Mouse (Mus musculus) kidney, embryonic 15.5 days (tissue): ENCODE measurements around the gene Atad2b. TPM values are rescaled to one million over a fixed set of nuclear protein-coding genes. Genes with fewer than 3 reads are reported as not detected.
"Not testable (repeated sequence)": the region's sequence is repeated elsewhere in the genome, so short reads cannot be mapped to it uniquely, and the experiment has no call there.

Source experiments
- ATAC-seq: fragments of 200-750 bp; cut with Nextera tagmentation; replicated peaks from 2 replicates; pipeline ENCODE4 v1.8.0; 2017; ENCODE audit warnings: moderate TSS enrichment; ENCODE audit not compliant: low FRiP score
- H3K27ac ChIP-seq: fragments of 300-500 bp; sonication (generic); 2 replicates; pipeline ENCODE4 v1.5.1; 2015; ENCODE audit warnings: mild to moderate bottlenecking, inconsistent platforms
- H3K27me3 ChIP-seq: fragments of 300-500 bp; sonication (generic); 2 replicates; pipeline ENCODE4 v1.6.1; 2015; ENCODE audit warnings: inconsistent platforms
- H3K36me3 ChIP-seq: fragments of 300-500 bp; sonication (generic); 2 replicates; pipeline ENCODE4 v1.6.1; 2015; ENCODE audit warnings: inconsistent platforms
- H3K4me1 ChIP-seq: fragments of 300-500 bp; sonication (generic); 2 replicates; pipeline ENCODE4 v1.6.1; 2015; ENCODE audit warnings: inconsistent platforms
- H3K4me2 ChIP-seq: fragments of 300-500 bp; sonication (generic); 2 replicates; pipeline ENCODE4 v1.6.1; 2015; ENCODE audit warnings: moderate library complexity, mild to moderate bottlenecking, inconsistent platforms
- H3K4me3 ChIP-seq: fragments of 300-500 bp; sonication (generic); replicated peaks from 2 replicates; pipeline ENCODE4 v1.5.1; 2015; ENCODE audit warnings: mild to moderate bottlenecking, inconsistent platforms
- H3K9ac ChIP-seq: fragments of 300-500 bp; sonication (generic); 2 replicates; pipeline ENCODE4 v1.6.1; 2015; ENCODE audit warnings: mild to moderate bottlenecking, inconsistent platforms
- H3K9me3 ChIP-seq: fragments of 300-500 bp; sonication (generic); replicated peaks from 2 replicates; pipeline ENCODE4 v1.6.1; 2016; ENCODE audit warnings: inconsistent platforms
- WGBS: fragments of 180-500 bp; shearing (Covaris S2); methylation state at CpG from one replicate; pipeline ENCODE4 v1.1.7; 2015; ENCODE audit warnings: mixed read lengths; 5-methylcytosine and 5-hydroxymethylcytosine counted together
- polyA plus RNA-seq: library from polyadenylated mRNA; unstranded; fragments of >200 nt; fragmentation: Nextera tagmentation; extraction: Ambion mirVana; gene quantifications from 2 replicates; pipeline ENCODE4 v1.2.1, GENCODE M21; 2015

Atad2b gene
- polyA plus RNA-seq, 1 experiment from 2014 or later = 10.5 TPM

DNA sequence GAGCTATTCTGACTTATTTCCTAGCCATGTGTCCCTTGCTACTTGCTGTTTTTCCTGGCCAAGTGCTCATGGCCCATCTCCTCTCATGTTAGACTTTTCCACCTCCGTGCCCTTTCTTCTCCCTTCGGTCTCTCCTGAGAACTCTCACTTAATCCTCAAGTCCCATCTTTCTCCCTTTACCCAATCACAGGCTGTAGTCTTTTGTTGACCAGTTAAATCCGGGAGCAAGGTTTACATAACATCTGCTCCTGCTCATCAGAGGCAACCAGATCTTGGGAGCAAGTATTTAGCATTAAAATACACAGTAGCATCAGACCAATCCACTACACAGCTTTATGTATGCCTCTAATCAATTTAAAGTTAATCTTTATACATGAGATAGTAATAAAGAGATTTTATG, 2.7 kb upstream of the Atad2b start:
- peaks cover 3% of the 10 kb centered on the region for H3K4me1 ChIP-seq
- no peak overlapping the region for H3K4me2 ChIP-seq
- 66% methylated on average over 3 of the region's 3 CpGs for WGBS
- H3K9ac ChIP-seq = no peak overlapping the region
- no peak for ATAC-seq
- H3K36me3 ChIP-seq = no peaks in the 10 kb centered on the region
- H3K27me3 ChIP-seq = no peaks in the 10 kb centered on the region
- no peaks in the 10 kb centered on the region for H3K9me3 ChIP-seq
- no peak overlapping the region for H3K27ac ChIP-seq
- no peak overlapping the region for H3K4me3 ChIP-seq

DNA sequence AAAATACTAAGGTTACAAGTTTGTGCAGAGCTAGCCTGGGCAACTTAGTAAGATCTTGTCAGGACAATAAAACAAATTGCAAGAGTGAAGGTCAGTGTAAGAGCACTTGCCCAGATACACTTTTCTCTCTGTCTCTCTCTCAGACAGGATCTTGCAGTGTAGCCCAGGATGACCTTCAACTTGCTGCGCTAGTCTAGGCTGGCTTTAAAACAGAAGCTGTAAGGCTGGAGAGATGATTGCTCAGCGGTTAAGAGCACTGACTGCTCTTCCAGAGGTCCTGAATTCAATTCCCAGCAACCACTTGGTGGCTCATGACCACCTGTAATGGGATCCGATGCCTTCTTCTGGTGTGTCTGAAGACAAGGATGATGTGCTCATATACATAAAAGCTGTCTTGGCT, 2.2 kb upstream of the Atad2b start:
- Histone ChIP-seq H3K4me3 (no peak overlapping the region), H3K4me1 (peaks cover 9% of the 10 kb centered on the region), H3K27me3 (no peaks in the 10 kb centered on the region), H3K27ac (no peak overlapping the region), H3K9me3 (no peaks in the 10 kb centered on the region), H3K36me3 (no peaks in the 10 kb centered on the region), H3K9ac (no peak overlapping the region), H3K4me2 (no peak overlapping the region)
- 82% methylated on average over 3 of the region's 3 CpGs for WGBS
- no peak for ATAC-seq

DNA sequence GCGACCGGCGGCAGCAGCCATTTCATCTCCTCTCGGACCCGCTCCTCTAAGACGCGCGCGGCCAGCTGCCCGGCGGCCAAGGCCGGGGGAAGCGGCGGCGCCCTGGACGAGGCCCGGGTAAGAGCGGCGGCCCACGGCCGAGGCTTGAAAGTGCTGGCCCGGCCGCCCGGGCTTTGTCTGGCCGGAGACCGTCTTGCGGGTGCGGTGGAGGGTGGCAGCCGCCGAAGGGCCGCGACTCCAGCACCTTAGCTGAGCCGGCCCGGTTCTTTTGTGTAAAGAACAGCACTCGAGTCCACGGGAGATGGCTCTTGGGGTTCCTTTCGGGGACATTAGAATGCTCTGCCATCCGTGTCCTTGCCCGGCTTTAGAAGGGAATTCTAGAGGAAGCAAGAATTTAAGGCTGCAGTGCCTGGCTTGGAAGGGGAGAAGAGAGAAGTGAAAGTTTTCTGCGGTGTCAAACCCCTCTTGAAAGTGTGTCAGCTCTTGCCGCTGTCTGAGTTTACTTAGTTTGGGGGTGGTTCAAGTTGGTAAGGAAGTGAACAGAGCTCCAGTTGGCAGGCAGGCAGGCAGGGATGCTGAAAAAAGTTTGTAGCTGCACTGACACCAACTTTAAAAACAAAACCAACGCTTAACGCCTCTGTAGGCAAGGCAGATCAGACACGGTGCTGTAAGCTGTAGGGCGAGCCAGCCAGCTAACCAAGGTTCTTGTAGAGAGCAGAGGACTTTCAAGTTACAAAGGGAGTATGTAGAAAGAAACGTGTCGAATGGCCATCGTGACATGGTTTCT, 845 bp downstream of the Atad2b start:
- Histone ChIP-seq H3K4me3 (peak overlapping the region; percentile 76), H3K27ac (peak overlapping the region; percentile 97)
- WGBS = under 1% methylated on average over 48 of the region's 48 CpGs

DNA sequence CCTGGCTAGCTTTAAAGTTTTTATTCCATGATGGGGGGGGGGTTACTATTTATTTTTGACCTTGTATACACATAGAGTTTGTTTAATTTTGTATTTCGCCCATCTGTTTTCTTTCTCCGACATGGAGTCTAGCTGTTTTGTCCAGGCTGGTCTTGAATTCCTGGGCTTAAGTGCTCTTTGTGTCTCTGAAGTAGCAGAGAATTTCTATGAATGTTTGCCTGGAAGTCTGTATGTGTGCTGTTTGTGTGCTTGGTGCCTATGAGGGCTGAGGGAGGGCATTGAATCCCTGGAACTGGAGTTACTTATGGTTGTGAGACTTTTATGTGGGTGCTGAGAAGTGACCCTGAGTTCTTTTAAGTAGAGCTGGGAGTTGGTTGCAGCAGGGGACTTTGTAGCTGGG, 11.0 kb downstream of the Atad2b start:
- H3K4me2 ChIP-seq = no peak overlapping the region
- 89% methylated on average over 2 of the region's 2 CpGs for WGBS
- no peaks in the 10 kb centered on the region for H3K9me3 ChIP-seq
- no peak overlapping the region for H3K9ac ChIP-seq
- H3K27ac ChIP-seq = no peak overlapping the region
- no peaks in the 10 kb centered on the region for H3K36me3 ChIP-seq
- ATAC-seq = no peak
- H3K27me3 ChIP-seq = no peaks in the 10 kb centered on the region
- no peaks in the 10 kb centered on the region for H3K4me1 ChIP-seq
- H3K4me3 ChIP-seq = no peak overlapping the region

More for the DNA sequence above, 845 bp downstream of the Atad2b start:
- peaks cover 9% of the 10 kb centered on the region for H3K4me1 ChIP-seq
- H3K4me2 ChIP-seq = peak overlapping the region; percentile 71
- peak; percentile 74 for ATAC-seq
- no peaks in the 10 kb centered on the region for H3K27me3 ChIP-seq
- H3K9ac ChIP-seq = peak overlapping the region; percentile 99
- no peaks in the 10 kb centered on the region for H3K9me3 ChIP-seq
- no peaks in the 10 kb centered on the region for H3K36me3 ChIP-seq

DNA sequence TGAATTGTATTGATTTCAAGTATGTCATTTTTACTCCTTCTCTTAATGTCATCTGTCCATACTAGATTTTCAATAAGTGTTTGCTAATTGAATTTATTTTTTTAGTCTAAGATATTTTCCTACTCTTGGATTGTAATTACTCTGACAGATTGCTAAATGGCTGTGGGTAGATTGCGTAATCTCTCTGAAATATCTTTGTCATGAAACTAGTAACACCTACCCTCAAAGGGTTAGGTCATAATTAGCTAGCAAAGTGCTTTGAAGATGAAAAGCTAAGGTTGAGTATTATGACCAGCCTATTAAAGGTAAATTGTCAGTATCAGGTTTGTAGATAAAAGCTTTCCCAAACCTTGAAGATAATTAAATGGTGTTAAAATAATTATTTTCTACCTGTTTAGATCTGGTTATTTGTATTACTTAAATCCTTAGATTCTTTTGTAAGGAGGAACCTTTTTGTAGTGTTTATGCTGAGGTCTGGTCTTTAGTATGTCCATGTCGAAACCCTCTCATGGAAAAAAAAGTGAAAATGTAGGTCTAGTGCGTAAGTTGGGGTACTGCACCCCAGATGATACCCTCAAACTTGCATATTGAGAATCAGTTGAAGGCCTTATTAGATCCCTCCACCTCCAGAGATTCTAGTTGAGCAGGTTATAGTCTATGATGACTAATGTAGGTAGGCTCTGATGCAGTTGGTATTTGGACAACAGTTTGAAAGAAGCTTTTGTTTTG, 13.8 kb downstream of the Atad2b start:
- Histone ChIP-seq H3K27ac (no peak overlapping the region), H3K4me3 (no peak overlapping the region), H3K27me3 (no peaks in the 10 kb centered on the region), H3K9me3 (no peaks in the 10 kb centered on the region), H3K4me2 (no peak overlapping the region), H3K36me3 (no peaks in the 10 kb centered on the region), H3K9ac (no peak overlapping the region), H3K4me1 (no peaks in the 10 kb centered on the region)
- WGBS = 92% methylated on average over 3 of the region's 3 CpGs
- no peak for ATAC-seq

DNA sequence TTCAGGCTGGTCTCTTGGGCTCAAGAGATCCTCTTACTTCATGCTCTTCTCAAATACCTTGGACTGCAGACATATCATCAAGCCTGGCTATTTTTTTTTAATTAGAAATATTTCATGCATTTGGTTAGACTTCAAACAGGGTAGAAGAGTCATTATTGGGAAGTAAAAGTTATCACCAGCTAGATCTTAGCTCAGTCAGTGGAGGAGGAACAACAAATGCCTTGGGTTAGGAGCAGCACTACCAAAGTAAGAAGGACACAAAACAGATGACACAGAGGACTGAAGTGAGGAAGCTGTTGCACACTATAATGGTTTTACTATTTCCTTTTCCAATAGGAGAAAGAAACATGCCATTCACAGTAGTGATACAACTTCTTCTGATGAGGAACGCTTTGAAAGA, 35.1 kb downstream of the Atad2b start:
- Histone ChIP-seq H3K9me3 (no peaks in the 10 kb centered on the region), H3K36me3 (peaks cover 78% of the 10 kb centered on the region), H3K4me3 (no peak overlapping the region), H3K4me2 (no peak overlapping the region), H3K9ac (no peak overlapping the region), H3K4me1 (no peaks in the 10 kb centered on the region), H3K27ac (no peak overlapping the region), H3K27me3 (no peaks in the 10 kb centered on the region)
- 96% methylated on average over 1 of the region's 1 CpGs for WGBS
- no peak for ATAC-seq

DNA sequence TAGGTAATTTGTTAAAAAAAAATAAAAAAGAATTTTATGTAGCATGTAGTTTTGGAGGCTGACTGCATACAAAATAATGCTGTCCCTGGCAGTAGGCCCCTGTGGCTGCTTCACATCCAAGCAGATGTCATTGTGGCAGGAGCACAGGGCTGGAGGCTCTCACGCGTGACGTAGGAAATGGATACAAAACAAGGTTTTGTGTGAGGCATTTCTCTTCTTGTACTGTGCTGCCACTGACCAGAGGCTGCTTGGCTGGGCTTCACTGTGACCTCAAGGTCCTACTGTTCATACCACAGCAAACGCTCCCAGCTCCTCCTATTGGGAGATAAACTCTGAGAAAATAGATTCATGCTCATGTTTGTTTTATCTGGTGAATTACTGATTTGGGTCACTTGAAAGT, 36.0 kb downstream of the Atad2b start:
- peaks cover 76% of the 10 kb centered on the region for H3K36me3 ChIP-seq

DNA sequence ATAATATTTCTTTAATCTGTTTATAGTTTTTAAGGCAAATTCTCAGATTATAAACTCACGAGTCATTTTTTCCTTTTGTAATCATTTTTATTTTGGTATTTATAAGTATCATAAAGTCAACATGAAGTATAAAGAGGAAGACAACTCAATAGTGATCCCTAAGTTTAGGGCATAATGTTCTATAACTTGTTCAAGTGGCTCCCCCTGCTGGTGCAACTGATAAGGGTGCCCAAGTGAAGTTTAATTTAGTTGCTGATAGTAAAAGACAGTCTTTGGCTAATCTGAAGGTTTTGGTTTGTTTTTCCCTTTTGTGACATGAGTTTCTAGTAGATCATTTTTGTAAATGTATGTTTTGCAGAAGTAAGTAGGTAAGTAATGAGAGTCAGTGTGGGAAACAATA, 55.8 kb downstream of the Atad2b start:
- Histone ChIP-seq H3K4me3 (no peak overlapping the region), H3K4me2 (no peak overlapping the region), H3K4me1 (no peaks in the 10 kb centered on the region), H3K27me3 (no peaks in the 10 kb centered on the region), H3K9ac (no peak overlapping the region), H3K27ac (no peak overlapping the region), H3K9me3 (no peaks in the 10 kb centered on the region), H3K36me3 (peaks cover 53% of the 10 kb centered on the region)
- 40% methylated on average over 1 of the region's 1 CpGs for WGBS
- ATAC-seq = no peak

More for the DNA sequence above, 36.0 kb downstream of the Atad2b start:
- ATAC-seq = no peak
- WGBS = 87% methylated on average over 4 of the region's 4 CpGs
- Histone ChIP-seq H3K9me3 (no peaks in the 10 kb centered on the region), H3K27ac (no peak overlapping the region), H3K9ac (no peak overlapping the region), H3K4me2 (no peak overlapping the region), H3K27me3 (no peaks in the 10 kb centered on the region), H3K4me3 (no peak overlapping the region), H3K4me1 (no peaks in the 10 kb centered on the region)

DNA sequence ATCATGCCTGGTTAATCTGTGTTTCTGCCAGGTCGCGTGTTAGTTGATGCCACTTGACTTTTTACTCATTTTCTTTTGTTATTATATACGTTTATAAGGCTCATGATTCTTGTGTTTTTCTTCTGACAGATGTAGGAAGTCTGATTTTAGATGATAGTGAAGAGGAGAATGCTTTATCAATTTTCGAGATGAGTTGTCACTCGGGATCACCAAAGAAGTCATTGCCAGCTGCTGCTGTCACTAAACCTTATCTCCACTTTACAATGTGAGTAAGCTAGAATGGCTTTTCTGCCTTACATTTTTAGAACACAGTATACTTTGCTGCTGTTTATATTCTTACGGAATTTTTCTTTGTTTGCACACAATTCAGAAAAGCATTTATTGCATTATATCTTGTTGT, 61.2 kb downstream of the Atad2b start:
- no peaks in the 10 kb centered on the region for H3K9me3 ChIP-seq
- no peaks in the 10 kb centered on the region for H3K27me3 ChIP-seq
- H3K36me3 ChIP-seq = peaks cover 66% of the 10 kb centered on the region
- 90% methylated on average over 6 of the region's 6 CpGs for WGBS
- H3K4me3 ChIP-seq = no peak overlapping the region
- H3K4me1 ChIP-seq = no peaks in the 10 kb centered on the region
- no peak overlapping the region for H3K9ac ChIP-seq
- no peak for ATAC-seq
- no peak overlapping the region for H3K4me2 ChIP-seq
- no peak overlapping the region for H3K27ac ChIP-seq

DNA sequence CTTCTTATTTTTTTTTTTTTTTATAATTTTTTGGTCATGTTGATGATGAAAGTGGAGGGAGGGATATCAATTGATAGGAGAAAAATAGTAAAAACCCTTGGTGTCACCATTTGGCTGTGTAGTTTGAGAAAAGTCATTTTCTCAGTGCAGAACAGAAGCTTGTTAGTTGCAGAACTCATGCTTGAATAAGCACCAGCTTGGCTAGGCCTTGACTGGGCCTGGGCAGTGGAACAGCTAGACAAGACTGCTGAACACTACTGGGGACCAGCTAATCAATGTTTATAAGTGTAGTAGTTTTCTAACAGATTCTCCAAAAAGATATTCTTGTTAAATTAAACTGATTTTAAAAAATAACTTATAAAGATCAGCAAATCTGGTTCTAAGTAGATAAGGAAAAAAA, 79.8 kb downstream of the Atad2b start:
- Histone ChIP-seq H3K9me3 (no peaks in the 10 kb centered on the region), H3K9ac (no peak overlapping the region), H3K27me3 (no peaks in the 10 kb centered on the region), H3K4me1 (no peaks in the 10 kb centered on the region), H3K36me3 (peaks cover 9% of the 10 kb centered on the region; the same call in 1 of the 2 replicates), H3K4me3 (no peak overlapping the region), H3K27ac (no peak overlapping the region), H3K4me2 (no peak overlapping the region)
- ATAC-seq = no peak

DNA sequence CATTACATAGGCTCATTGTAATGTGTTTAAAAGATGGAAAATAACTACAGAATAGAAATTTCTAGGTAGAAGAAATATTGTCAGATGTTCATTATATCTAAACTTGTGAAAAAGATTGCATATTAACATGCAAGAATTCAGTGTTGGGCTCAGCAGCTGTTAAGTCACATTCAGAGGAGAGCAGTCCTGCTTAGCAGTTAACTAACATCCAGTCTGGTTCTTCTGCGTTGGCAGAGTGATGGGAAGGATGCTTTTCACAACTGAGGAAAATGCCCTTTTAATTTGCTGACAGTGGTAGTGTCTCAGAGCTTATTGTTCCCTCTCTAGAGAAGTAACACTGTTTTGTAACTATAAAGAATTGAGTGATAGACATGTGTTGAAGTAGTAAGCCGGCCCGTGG, 88.2 kb downstream of the Atad2b start:
- no peak overlapping the region for H3K9ac ChIP-seq
- H3K4me2 ChIP-seq = no peak overlapping the region
- ATAC-seq = no peak
- H3K27ac ChIP-seq = no peak overlapping the region
- H3K4me3 ChIP-seq = no peak overlapping the region
- peaks cover 42% of the 10 kb centered on the region for H3K36me3 ChIP-seq
- no peaks in the 10 kb centered on the region for H3K27me3 ChIP-seq
- 88% methylated on average over 3 of the region's 3 CpGs for WGBS
- H3K9me3 ChIP-seq = no peaks in the 10 kb centered on the region
- H3K4me1 ChIP-seq = no peaks in the 10 kb centered on the region

DNA sequence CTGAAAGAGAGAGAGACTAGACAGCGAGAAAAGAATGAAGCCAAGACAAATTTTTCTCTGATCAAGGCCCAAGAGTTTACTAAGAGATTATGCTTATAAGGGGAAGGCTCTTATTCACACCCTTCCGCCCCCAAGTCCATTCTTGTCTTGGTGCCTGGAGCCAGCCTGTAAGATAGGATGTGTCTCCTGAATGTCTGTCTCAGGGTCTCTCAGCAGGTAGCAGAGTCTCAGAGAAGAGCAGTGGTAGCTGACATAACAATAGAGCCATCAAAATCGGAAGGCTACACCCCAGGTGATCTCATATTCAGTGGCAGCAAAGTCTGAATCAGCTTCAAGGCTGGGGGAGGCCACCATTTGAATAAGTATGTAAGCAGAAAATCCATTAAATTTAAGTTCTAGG, 88.6 kb downstream of the Atad2b start:
- not testable (repeated sequence) for H3K4me2 ChIP-seq, H3K27me3 ChIP-seq, H3K9ac ChIP-seq, H3K4me1 ChIP-seq, H3K4me3 ChIP-seq, ATAC-seq, H3K9me3 ChIP-seq, H3K27ac ChIP-seq
- peaks cover 43% of the 10 kb centered on the region for H3K36me3 ChIP-seq
- WGBS = 81% methylated on average over 3 of the region's 3 CpGs
